Mouse (Mus musculus): ENCODE results near the gene Mmaa.

DNA sequence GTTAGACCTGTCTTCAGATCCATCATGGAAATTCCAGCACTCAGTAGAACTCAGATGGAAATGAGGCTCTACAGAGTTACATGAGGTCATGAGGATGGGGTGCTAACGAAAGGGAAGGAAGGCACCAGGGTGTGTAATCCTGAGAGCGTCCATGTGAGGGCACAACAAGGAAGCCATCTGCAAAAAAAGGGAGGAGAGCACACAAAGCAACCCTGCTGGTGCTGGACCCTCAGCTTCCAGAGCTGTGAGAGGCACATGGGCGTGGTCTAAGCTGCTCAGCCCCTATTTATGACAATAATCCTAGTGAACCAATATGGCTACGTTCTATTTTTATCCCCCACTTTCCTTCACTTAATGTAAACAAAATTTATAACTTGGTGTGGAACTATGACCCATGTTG, 22.1 kb downstream of the Mmaa start:
- TF ChIP-seq CTCF (conservative IDR thresholded peaks at IDR 0.05; ENCODE audit: low read length) (no peak), NANOG (IDR thresholded peaks at IDR 0.05; ENCODE audit: borderline replicate concordance, low read length) (no peak)
